Mouse (Mus musculus) bone marrow macrophage, adult 2 months (primary cell): ENCODE data around the gene Cep170b.

Experiments
- CTCF ChIP-seq: IDR thresholded peaks from 2 replicates; pipeline ENCODE4 v1.5.1; 2012; ENCODE audit warnings: low read depth, mild to moderate bottlenecking, low read length, moderate library complexity
- POLR2A ChIP-seq: IDR thresholded peaks from 2 replicates; pipeline ENCODE4 v1.6.1; 2012; ENCODE audit warnings: mild to moderate bottlenecking, low read depth, low read length, borderline replicate concordance

DNA sequence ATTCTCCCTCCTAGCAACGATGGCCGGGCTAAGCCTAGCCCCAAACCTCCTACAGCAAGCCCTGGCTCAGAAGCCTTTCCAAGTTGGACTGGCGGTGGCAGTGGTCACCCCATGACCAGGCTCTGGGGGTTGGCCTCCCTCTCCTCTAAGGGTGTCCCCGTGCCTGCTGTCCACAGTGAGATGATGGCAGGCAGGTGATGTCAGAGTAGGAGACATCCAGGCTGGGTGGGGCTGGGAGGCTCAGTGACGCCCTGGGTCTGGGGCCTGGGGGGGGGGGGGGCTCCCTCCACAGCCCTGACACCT lies 2.7 kb downstream of the Cep170b start:
- TF ChIP-seq POLR2A, result no peak
- TF ChIP-seq CTCF, result no peak
